16 mouse cellular contexts compared by ENCODE assay signal in the genomic region with DNA sequence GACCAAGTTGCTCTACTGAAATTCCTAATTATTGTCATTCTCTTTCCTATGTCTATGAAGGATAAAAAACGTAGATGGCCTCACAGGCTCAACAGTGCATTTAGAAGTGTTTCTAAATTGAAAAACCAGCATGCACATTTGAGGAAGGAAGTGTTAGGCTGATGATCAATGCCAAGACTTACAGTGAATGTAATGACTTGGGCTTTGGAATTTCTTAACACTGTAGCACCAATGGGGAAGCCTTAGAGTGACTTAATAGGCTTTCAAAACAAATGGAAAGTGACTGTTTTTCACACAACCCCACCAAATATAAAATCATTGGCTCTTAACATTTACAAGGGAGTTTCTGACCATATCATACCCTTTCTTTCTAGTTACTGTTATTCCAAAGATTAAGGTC.
"Had no signal": no experiment of that assay in that cellular context is flagged by ENCODE, and none has a peak within 500 bp of the region (broad histone marks: within the 10 kb centered on the region; RNA-seq: fewer than 3 reads in every experiment).

No protein-coding gene starts in this region.

- DNase-seq: retina, postnatal 1 day; right cerebral cortex, adult 18-20 months; right cerebral cortex, postnatal 14 days; right cerebral cortex, postnatal 25 days; right cerebral cortex, postnatal 4 days; spleen, adult 18-20 months; thymus, adult 18-20 months; thymus, adult 2 months; thymus, postnatal 14 days; thymus, postnatal 25 days; thymus, postnatal 36 days; thymus, postnatal 4 days had no signal

- H3K4me1 ChIP-seq: stomach, embryonic 15.5 days had no signal

- H3K27me3 ChIP-seq: neural tube, embryonic 13.5 days; neural tube, embryonic 15.5 days; stomach, embryonic 15.5 days had no signal

- H3K36me3 ChIP-seq: neural tube, embryonic 13.5 days; neural tube, embryonic 15.5 days; stomach, embryonic 15.5 days had no signal

- H3K4me3 ChIP-seq: neural tube, embryonic 13.5 days; neural tube, embryonic 15.5 days; stomach, embryonic 15.5 days had no signal

- H3K4me2 ChIP-seq: neural tube, embryonic 13.5 days; neural tube, embryonic 15.5 days; stomach, embryonic 15.5 days had no signal

- H3K27ac ChIP-seq: neural tube, embryonic 13.5 days; neural tube, embryonic 15.5 days; stomach, embryonic 15.5 days; stomach, postnatal 0 days had no signal

- H3K9ac ChIP-seq: neural tube, embryonic 13.5 days; neural tube, embryonic 15.5 days; stomach, embryonic 15.5 days had no signal

- H3K9me3 ChIP-seq: neural tube, embryonic 13.5 days; neural tube, embryonic 15.5 days; stomach, embryonic 15.5 days had no signal
